Mouse (Mus musculus): Measurements from ENCODE around the gene Sec14l2.
"Not testable (repeated sequence)": the region's sequence is repeated elsewhere in the genome, so short reads cannot be mapped to it uniquely, and the experiment has no call there.

Sec14l2 gene

DNA sequence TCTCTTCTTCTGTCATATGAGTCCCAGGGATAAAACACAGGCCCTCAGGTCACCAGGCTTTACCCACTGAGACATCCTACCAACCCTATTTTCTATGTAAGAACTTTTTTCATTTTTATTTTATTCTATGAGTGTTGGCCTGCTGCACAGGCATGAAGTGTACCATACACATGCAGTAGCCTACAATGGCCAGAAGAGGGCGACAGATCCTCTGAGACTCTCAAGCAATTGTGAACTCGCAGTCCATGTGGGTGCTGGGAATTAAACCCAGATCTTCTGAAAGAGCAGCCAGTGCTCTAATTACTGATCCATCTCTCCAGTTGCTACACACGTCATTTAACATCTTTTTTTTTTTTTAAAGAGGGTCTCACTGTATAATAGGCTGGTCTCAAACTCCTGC, 10.2 kb upstream of the Sec14l2 start:
- DNase-seq (ENCODE audit: low spot score in 2 of 2) = peak in 1 of 2 experiments; percentile 31

DNA sequence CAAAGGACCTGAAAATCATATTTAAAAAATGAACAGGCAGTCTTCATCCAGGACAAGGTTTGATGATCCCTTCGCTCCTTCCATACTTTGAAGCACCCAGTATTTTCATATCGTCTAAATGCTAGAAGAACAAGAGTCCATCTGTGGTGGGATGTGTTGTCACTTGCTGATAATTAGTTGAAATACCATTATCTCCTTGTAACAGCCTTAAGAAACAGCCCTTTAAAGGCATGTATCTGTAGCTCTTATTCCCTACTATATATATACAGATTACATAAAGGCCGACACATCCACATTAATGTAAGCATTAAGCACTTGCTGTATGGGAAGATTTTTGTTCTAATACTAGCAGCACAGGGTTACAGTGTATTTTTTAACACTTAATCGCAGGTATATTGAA, 5.2 kb upstream of the Sec14l2 start:
- DNase-seq (ENCODE audit: low spot score in 2 of 2) = not testable (repeated sequence)

DNA sequence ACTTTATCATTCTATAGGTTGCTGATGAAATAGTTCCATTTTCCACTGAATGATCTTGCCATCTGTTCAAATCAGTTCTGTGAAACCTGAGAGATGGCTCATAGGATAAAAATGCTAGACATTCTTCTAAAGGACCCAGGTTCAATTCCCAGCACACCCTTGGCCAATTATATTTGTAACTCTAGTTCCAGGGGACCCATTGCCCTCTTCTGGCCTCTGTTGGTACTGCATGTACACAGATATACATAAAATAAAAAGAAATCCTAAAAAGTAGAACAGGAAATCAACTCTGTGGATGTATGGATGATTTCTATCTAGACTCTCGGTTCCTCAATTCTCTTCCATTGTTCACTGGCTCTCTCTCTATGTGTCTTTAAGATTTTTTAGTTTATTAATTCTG, 3.8 kb upstream of the Sec14l2 start:
- no peak for DNase-seq (ENCODE audit: low spot score in 2 of 2)

- DNase-seq (ENCODE audit: low spot score in 2 of 2) = peak in 1 of 2 experiments; percentile 50
These were observed 707 bp upstream of the Sec14l2 start for GRCm38 (mm10) chr11:4123922-4124321.

GRCm38 (mm10) chr11:4122226-4122625, 989 bp downstream of the Sec14l2 start:
- no peak for DNase-seq (ENCODE audit: low spot score in 2 of 2)

GRCm38 (mm10) chr11:4121691-4122090, 1.5 kb downstream of the Sec14l2 start:
- DNase-seq (ENCODE audit: low spot score in 2 of 2) = no peak

- DNase-seq (ENCODE audit: low spot score in 2 of 2) = no peak
These were observed 3.6 kb downstream of the Sec14l2 start for GRCm38 (mm10) chr11:4119635-4120034.

GRCm38 (mm10) chr11:4118081-4118921, 4.9 kb downstream of the Sec14l2 start:
- peak; percentile 57 to 62 for DNase-seq (ENCODE audit: low spot score in 2 of 2)

- no peak for DNase-seq (ENCODE audit: low spot score in 2 of 2)
These were observed 5.7 kb downstream of the Sec14l2 start for GRCm38 (mm10) chr11:4117372-4118071.

GRCm38 (mm10) chr11:4116458-4117141, 6.6 kb downstream of the Sec14l2 start:
- DNase-seq (ENCODE audit: low spot score in 2 of 2) = no peak

DNA sequence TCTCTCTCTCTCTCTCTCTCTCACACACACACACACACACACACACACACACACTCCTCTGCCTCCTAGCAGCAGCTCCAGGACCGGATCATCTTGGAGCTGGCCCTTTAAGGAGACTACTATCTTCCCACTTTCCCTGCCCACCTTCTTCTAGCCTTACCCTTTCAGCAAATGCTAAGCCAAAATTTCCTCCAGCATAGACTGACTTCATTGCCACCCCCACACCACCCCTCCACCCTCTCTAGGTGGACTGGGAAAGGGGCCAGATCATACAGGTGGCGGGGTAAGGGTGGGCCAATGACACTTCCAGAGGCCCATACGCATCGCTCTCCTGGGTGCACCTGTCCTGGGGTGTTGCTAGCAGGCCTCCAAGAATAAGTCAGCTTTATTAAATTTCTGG, 7.8 kb downstream of the Sec14l2 start:
- DNase-seq (ENCODE audit: low spot score in 2 of 2) = no peak

DNA sequence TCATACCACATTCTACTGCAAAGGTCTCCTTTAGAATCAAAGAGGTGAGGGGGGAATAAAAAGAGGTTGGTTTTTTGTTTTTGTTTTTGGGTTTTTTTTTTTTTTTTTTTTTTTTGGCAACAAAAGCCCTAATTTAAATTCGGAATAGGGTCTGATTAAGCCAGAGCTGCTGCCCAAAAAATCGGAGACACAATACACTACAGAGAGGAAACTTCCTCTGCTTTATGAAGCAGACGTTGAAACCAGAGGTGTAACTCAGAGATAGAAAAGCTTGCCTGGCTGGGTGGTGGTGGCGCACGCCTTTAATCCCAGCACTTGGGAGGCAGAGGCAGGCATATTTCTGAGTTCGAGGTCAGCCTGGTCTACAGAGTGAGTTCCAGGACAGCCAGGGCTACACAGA, 8.7 kb downstream of the Sec14l2 start:
- not testable (repeated sequence) for DNase-seq (ENCODE audit: low spot score in 2 of 2)

- no peak for DNase-seq (ENCODE audit: low spot score in 2 of 2)
These were observed 9.2 kb downstream of the Sec14l2 start for GRCm38 (mm10) chr11:4113970-4114369.

- DNase-seq (ENCODE audit: low spot score in 2 of 2) = no peak
These were observed 9.7 kb downstream of the Sec14l2 start for GRCm38 (mm10) chr11:4113496-4113895.

DNA sequence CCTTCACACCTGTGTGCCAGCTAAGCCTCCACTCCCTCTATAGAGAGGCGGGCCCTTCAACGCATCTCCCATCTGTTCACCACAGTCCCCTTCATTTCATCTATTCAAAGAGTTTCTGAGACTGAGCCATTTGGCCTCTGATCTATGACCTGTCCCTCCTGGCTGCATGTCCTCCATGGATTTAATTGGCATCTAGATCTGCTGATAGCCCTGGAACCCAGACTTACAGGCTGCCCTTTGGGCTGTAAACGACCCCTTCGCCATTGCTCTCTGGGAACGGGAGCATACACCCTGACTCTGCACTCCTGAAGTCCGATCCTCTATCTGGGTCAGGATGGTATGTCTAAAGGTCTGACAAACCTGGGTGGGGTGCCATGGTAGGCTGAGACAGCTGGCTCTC, 10.4 kb downstream of the Sec14l2 start:
- DNase-seq (ENCODE audit: low spot score in 2 of 2) = no peak

DNA sequence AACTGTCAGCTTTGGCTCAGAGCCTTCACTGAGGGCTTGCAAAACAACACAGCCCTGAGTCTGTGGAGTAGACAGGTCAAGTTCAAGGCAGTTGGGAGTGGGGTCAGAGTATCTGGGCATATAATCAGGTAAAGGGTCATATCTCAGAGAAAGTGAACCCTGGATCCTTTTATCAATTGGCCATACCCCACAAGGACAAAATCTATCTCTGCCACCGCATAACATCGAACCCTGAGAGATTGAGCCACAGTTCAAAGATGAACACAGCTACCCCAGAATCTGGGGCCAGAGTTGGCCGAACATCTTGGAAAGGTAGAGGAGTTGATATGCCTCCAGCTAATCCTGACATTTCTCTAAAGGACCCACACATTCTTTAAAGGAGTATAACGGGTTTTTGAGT, 11.2 kb downstream of the Sec14l2 start:
- no peak for DNase-seq (ENCODE audit: low spot score in 2 of 2)

GRCm38 (mm10) chr11:4108691-4109090, 14.5 kb downstream of the Sec14l2 start:
- no peak for DNase-seq (ENCODE audit: low spot score in 2 of 2)

DNA sequence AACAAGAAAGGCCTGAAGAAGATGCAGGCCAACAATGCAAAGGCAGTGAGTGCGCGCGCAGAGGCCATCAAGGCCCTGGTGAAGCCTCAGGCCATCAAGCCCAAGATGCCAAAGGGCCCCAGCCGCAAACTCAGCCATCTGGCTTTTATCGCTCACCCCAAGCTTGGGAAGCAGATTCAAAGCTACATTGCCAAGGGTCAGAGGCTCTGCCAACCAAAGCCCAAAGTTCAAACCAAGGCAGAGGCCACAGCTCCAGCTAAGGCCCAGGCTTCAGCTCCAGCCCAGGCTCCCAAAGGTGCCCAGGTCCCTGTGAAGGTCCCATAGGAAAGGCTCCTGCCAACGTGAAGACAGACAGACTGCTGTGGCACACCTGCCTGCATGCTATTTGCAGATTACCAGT, 15.3 kb downstream of the Sec14l2 start:
- not testable (repeated sequence) for DNase-seq (ENCODE audit: low spot score in 2 of 2)

DNA sequence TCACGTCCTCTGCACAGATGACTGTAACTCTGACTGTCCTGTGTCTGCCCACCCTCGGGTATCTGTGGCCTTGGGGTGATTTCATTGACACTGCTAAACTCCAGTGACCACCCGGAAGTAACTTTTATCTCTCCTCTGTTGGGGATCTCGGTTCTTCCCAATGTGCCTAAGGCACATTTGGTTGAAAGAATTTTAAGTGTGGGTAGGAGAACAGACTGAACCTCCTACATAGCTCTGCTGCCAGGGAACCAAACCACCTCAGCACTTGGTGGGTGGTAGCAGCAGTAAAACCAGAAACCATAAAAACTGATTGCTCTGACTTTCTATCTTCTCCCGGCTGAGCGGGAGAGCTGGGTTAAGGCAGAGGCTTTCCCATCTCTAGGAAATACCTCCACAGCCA, 17.8 kb downstream of the Sec14l2 start:
- DNase-seq (ENCODE audit: low spot score in 2 of 2) = no peak

DNA sequence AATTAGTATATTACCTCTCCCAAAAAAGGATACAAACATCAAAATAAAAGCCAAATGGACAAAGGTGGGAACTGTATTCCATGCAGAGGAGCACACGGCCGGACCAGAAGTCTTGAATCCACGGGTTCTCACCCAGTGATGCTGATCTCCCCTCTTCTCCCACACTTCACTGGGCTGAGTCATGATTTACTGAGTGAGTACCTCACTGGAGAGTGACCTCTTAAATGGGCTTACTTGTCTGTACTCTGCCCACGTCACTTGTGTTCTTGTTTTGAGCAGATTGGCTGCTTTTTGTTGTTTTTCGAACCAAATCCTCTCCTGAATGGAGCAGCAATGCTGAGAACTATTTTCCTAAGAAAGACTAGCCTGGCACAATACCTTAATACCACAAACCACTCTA, 18.2 kb downstream of the Sec14l2 start:
- DNase-seq (ENCODE audit: low spot score in 2 of 2) = no peak

DNA sequence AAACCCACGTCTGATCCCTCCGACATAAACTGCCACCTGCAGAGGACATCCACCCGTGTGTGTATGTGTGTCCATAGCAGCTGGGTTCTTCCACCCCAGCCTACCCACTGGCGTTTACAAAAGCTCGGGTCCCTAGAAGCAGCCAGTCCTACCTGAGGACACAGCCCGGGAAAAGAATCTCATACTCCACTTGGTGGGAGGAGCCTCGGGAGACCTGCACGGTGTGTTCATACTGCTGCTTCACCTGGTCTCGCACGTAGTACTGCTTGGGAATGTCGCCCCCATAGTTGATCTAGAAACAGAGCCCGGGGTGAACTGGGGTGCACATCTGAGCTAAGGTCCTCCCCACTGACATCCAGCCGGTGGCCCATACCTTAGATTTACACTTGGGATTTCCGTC, 19.7 kb downstream of the Sec14l2 start:
- DNase-seq (ENCODE audit: low spot score in 2 of 2) = no peak

DNA sequence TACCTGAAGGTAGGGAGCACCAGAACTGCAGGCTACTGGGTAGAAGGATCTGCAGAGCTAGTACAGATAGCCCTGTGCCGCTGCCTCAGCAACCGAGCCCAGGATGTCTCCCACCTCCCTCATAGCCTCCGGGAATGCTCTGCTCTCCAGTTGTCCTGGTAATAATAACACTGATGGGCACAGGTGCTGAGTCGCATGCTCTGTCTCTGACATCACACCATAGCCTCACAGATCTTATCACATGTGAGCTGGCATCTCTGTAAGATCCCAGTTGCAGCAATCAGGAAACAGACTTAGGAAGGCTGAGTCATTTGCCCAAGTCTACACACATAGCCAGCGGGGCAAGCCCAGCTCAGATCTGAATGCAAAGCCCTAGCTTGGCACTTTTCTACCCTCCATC, 21.4 kb downstream of the Sec14l2 start:
- no peak for DNase-seq (ENCODE audit: low spot score in 2 of 2)

- no peak for DNase-seq (ENCODE audit: low spot score in 2 of 2)
These were observed 23.8 kb downstream of the Sec14l2 start for GRCm38 (mm10) chr11:4099447-4099846.

All from spleen, postnatal 14 days (tissue).